Mouse (Mus musculus) embryonic facial prominence, embryonic 13.5 days (tissue): Measurements from ENCODE around the gene Cyp4x1. TPM values are rescaled to one million over a fixed set of nuclear protein-coding genes. Genes with fewer than 3 reads are reported as not detected.

Source experiments
- ATAC-seq: fragments of 200-750 bp; cut with Nextera tagmentation; 2 replicates; pipeline ENCODE4 v1.8.0; 2017; ENCODE audit warnings: low read depth; ENCODE audit not compliant: insufficient number of reproducible peaks, insufficient read depth, low FRiP score, low TSS enrichment
- H3K27ac ChIP-seq: fragments of 300-500 bp; sonication (generic); 2 replicates; pipeline ENCODE4 v1.5.1; 2015; ENCODE audit warnings: moderate library complexity, mild to moderate bottlenecking, inconsistent platforms
- H3K27me3 ChIP-seq: fragments of 300-500 bp; sonication (generic); 2 replicates; pipeline ENCODE4 v1.6.1; 2015; ENCODE audit warnings: mild to moderate bottlenecking, inconsistent platforms
- H3K36me3 ChIP-seq: fragments of 300-500 bp; sonication (generic); 2 replicates; pipeline ENCODE4 v1.6.1; 2015; ENCODE audit warnings: mild to moderate bottlenecking, inconsistent platforms
- H3K4me1 ChIP-seq: fragments of 300-500 bp; sonication (generic); 2 replicates; pipeline ENCODE4 v1.6.1; 2015; ENCODE audit warnings: inconsistent platforms
- H3K4me2 ChIP-seq: fragments of 300-500 bp; sonication (generic); 2 replicates; pipeline ENCODE4 v1.6.1; 2015; ENCODE audit warnings: moderate library complexity, mild to moderate bottlenecking, inconsistent platforms
- H3K4me3 ChIP-seq: fragments of 300-500 bp; sonication (generic); 2 replicates; pipeline ENCODE4 v1.5.1; 2015; ENCODE audit warnings: mild to moderate bottlenecking, inconsistent platforms
- H3K9ac ChIP-seq: fragments of 300-500 bp; sonication (generic); 2 replicates; pipeline ENCODE4 v1.6.1; 2015; ENCODE audit warnings: mild to moderate bottlenecking, inconsistent platforms
- H3K9me3 ChIP-seq: fragments of 300-500 bp; sonication (generic); 2 replicates; pipeline ENCODE4 v1.6.1; 2016; ENCODE audit warnings: inconsistent platforms
- WGBS: fragments of 180-500 bp; shearing (Covaris S2); methylation state at CpG from one replicate; pipeline ENCODE4 v1.1.7; 2015; ENCODE audit warnings: mixed read lengths; 5-methylcytosine and 5-hydroxymethylcytosine counted together
- polyA plus RNA-seq: library from polyadenylated mRNA; unstranded; fragments of >200 nt; fragmentation: Nextera tagmentation; extraction: Ambion mirVana; gene quantifications from 2 replicates; pipeline ENCODE4 v1.2.1, GENCODE M21; 2015

Cyp4x1 gene
- polyA plus RNA-seq, 1 experiment from 2014 or later = 0.08 TPM

GRCm38 (mm10) chr4:115088611-115089338 is 45.3 kb downstream of the Cyp4x1 start, which contains the start of gene Pdzk1ip1:
Pdzk1ip1 (plus strand) TSS chr4:115088708.
- no peaks in the 10 kb centered on the region for H3K4me1 ChIP-seq
- H3K27me3 ChIP-seq = peaks cover 54% of the 10 kb centered on the region
- H3K9ac ChIP-seq = no peak within 1 kb of the TSS
- 25% methylated on average over 11 of the region's 11 CpGs for WGBS
- no peak within 1 kb of the TSS for H3K4me3 ChIP-seq
- no peaks in the 10 kb centered on the region for H3K36me3 ChIP-seq
- ATAC-seq = no peak
- H3K9me3 ChIP-seq = no peaks in the 10 kb centered on the region
- H3K27ac ChIP-seq = no peak within 1 kb of the TSS
- peak within 1 kb of the TSS; percentile 18; the same call in 1 of the 2 replicates for H3K4me2 ChIP-seq

- 61% methylated on average over 3 of the region's 3 CpGs for WGBS
- Histone ChIP-seq H3K9ac (no peak overlapping the region), H3K4me2 (no peak overlapping the region), H3K36me3 (no peaks in the 10 kb centered on the region), H3K9me3 (no peaks in the 10 kb centered on the region), H3K4me3 (no peak overlapping the region), H3K27me3 (peaks cover 42% of the 10 kb centered on the region), H3K4me1 (no peaks in the 10 kb centered on the region), H3K27ac (no peak overlapping the region)
- no peak for ATAC-seq
Measured at GRCm38 (mm10) chr4:115086763-115087415, 47.2 kb downstream of the Cyp4x1 start.

- no peak overlapping the region for H3K4me3 ChIP-seq
- 64% methylated on average over 4 of the region's 4 CpGs for WGBS
Measured at GRCm38 (mm10) chr4:115086257-115086656, 47.8 kb downstream of the Cyp4x1 start.

GRCm38 (mm10) chr4:115085522-115086095 is 48.5 kb downstream of the Cyp4x1 start:
- Histone ChIP-seq H3K4me2 (no peak overlapping the region), H3K27ac (no peak overlapping the region), H3K4me1 (no peaks in the 10 kb centered on the region), H3K36me3 (no peaks in the 10 kb centered on the region), H3K9me3 (no peaks in the 10 kb centered on the region), H3K9ac (no peak overlapping the region), H3K4me3 (no peak overlapping the region), H3K27me3 (peaks cover 40% of the 10 kb centered on the region)
- 17% methylated on average over 6 of the region's 6 CpGs for WGBS
- no peak for ATAC-seq

More at GRCm38 (mm10) chr4:115086257-115086656, 47.8 kb downstream of the Cyp4x1 start:
- Histone ChIP-seq H3K4me1 (no peaks in the 10 kb centered on the region), H3K36me3 (no peaks in the 10 kb centered on the region), H3K9ac (no peak overlapping the region), H3K9me3 (no peaks in the 10 kb centered on the region), H3K4me2 (no peak overlapping the region), H3K27me3 (peaks cover 40% of the 10 kb centered on the region), H3K27ac (no peak overlapping the region)
- ATAC-seq = no peak

GRCm38 (mm10) chr4:115083031-115083430 is 51.0 kb downstream of the Cyp4x1 start:
- H3K27me3 ChIP-seq = peaks cover 22% of the 10 kb centered on the region
- H3K4me2 ChIP-seq = no peak overlapping the region
- ATAC-seq = no peak
- H3K4me1 ChIP-seq = no peaks in the 10 kb centered on the region
- H3K36me3 ChIP-seq = no peaks in the 10 kb centered on the region
- no peak overlapping the region for H3K9ac ChIP-seq
- 84% methylated on average over 3 of the region's 3 CpGs for WGBS
- no peak overlapping the region for H3K27ac ChIP-seq
- no peaks in the 10 kb centered on the region for H3K9me3 ChIP-seq
- no peak overlapping the region for H3K4me3 ChIP-seq

- Histone ChIP-seq H3K4me3 (no peak overlapping the region), H3K9ac (no peak overlapping the region), H3K4me2 (no peak overlapping the region), H3K4me1 (no peaks in the 10 kb centered on the region), H3K9me3 (no peaks in the 10 kb centered on the region), H3K27ac (no peak overlapping the region), H3K27me3 (peaks cover 9% of the 10 kb centered on the region; the same call in 1 of the 2 replicates), H3K36me3 (no peaks in the 10 kb centered on the region)
- 20% methylated on average over 5 of the region's 5 CpGs for WGBS
- ATAC-seq = no peak
Measured at GRCm38 (mm10) chr4:115079821-115080349, 54.2 kb downstream of the Cyp4x1 start.

GRCm38 (mm10) chr4:115078892-115079820 is 54.9 kb downstream of the Cyp4x1 start:
- no peaks in the 10 kb centered on the region for H3K36me3 ChIP-seq
- ATAC-seq = peak; percentile 15; the same call in 1 of the 2 replicates
- H3K27ac ChIP-seq = no peak overlapping the region
- 18% methylated on average over 10 of the region's 10 CpGs for WGBS
- no peak overlapping the region for H3K4me3 ChIP-seq
- H3K4me2 ChIP-seq = no peak overlapping the region
- no peaks in the 10 kb centered on the region for H3K9me3 ChIP-seq
- peaks cover 6% of the 10 kb centered on the region; the same call in 1 of the 2 replicates for H3K27me3 ChIP-seq
- no peaks in the 10 kb centered on the region for H3K4me1 ChIP-seq
- peak overlapping the region; percentile 21; the same call in 1 of the 2 replicates for H3K9ac ChIP-seq

- no peak overlapping the region for H3K9ac ChIP-seq
- 46% methylated on average over 3 of the region's 3 CpGs for WGBS
- H3K36me3 ChIP-seq = no peaks in the 10 kb centered on the region
- H3K4me1 ChIP-seq = no peaks in the 10 kb centered on the region
- no peak overlapping the region for H3K4me3 ChIP-seq
- H3K27ac ChIP-seq = no peak overlapping the region
- H3K27me3 ChIP-seq = no peaks in the 10 kb centered on the region
- H3K9me3 ChIP-seq = no peaks in the 10 kb centered on the region
- H3K4me2 ChIP-seq = no peak overlapping the region
- no peak for ATAC-seq
Measured at GRCm38 (mm10) chr4:115075204-115075915, 58.7 kb downstream of the Cyp4x1 start.

GRCm38 (mm10) chr4:115074789-115075188 is 59.3 kb downstream of the Cyp4x1 start:
- H3K4me1 ChIP-seq = no peaks in the 10 kb centered on the region
- 76% methylated on average over 1 of the region's 1 CpGs for WGBS
- no peak overlapping the region for H3K27ac ChIP-seq
- H3K9ac ChIP-seq = no peak overlapping the region
- H3K9me3 ChIP-seq = no peaks in the 10 kb centered on the region
- no peak for ATAC-seq
- no peak overlapping the region for H3K4me2 ChIP-seq
- H3K36me3 ChIP-seq = no peaks in the 10 kb centered on the region
- H3K27me3 ChIP-seq = no peaks in the 10 kb centered on the region
- H3K4me3 ChIP-seq = no peak overlapping the region

GRCm38 (mm10) chr4:115071668-115072067 is 62.4 kb downstream of the Cyp4x1 start:
- no peaks in the 10 kb centered on the region for H3K36me3 ChIP-seq
- H3K4me3 ChIP-seq = no peak overlapping the region
- no peak overlapping the region for H3K4me2 ChIP-seq
- ATAC-seq = no peak
- peaks cover 27% of the 10 kb centered on the region for H3K27me3 ChIP-seq
- no peaks in the 10 kb centered on the region for H3K4me1 ChIP-seq
- H3K9me3 ChIP-seq = no peaks in the 10 kb centered on the region
- no peak overlapping the region for H3K27ac ChIP-seq
- H3K9ac ChIP-seq = no peak overlapping the region
- WGBS = 31% methylated on average over 1 of the region's 1 CpGs
